Mouse (Mus musculus) ES-E14 (cell line): ENCODE data around the gene Nle1.

ENCODE experiments used
- CHD2 ChIP-seq: IDR thresholded peaks from 2 replicates; pipeline ENCODE4 v1.6.1; 2014; ENCODE audit warnings: mild to moderate bottlenecking, low read depth, low read length, inconsistent platforms
- HCFC1 ChIP-seq: IDR thresholded peaks from 2 replicates; pipeline ENCODE4 v1.6.1; 2012; ENCODE audit warnings: low read length, inconsistent platforms, borderline replicate concordance; ENCODE audit not compliant: insufficient read depth
- MAFK ChIP-seq: IDR thresholded peaks from 2 replicates; pipeline ENCODE4 v1.6.1; 2014; ENCODE audit warnings: mild to moderate bottlenecking, low read depth, low read length, inconsistent platforms; ENCODE audit not compliant: insufficient read depth
- ZC3H11A ChIP-seq: IDR thresholded peaks from 2 replicates; pipeline ENCODE4 v1.6.1; 2012; ENCODE audit warnings: low read depth, mild to moderate bottlenecking, inconsistent platforms, low read length, borderline replicate concordance
- ZNF384 ChIP-seq: IDR thresholded peaks from 2 replicates; pipeline ENCODE4 v1.6.1; 2012; ENCODE audit warnings: low read depth, low read length, inconsistent platforms

DNA sequence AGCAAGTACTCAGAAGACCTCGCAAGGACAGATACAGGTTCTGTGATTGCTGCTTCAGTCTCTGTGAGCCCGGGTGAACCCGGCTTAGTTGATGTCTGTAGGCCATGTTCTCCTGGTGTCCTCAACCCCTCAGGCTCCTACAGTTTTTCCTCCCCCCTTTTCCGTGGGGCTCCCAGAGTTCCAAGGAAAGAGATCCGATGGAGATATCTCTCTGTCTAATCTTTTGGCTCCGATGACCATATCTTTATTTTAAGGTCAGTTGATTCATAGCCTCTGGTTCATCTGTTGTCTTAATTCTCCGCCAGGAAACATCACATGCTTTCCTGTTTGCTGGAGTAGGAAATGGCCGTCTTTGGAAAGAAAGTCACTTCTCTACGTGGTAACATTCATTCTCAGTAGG lies 40.8 kb upstream of the Nle1 start:
- TF ChIP-seq HCFC1, result no peak
- no peak for TF ChIP-seq ZC3H11A
- no peak for TF ChIP-seq ZNF384
- no peak for TF ChIP-seq CHD2
- TF ChIP-seq MAFK, result no peak
